8 mouse cellular contexts compared by ENCODE assay signal in genomic region chr16:4213799-4214551, GRCm38 (mm10). TPM values are rescaled to one million over a fixed set of nuclear protein-coding genes. Genes with fewer than 3 reads are reported as not detected.
A peak's percentile ranks its signal among the peaks of the same experiment; 100 is the strongest.
DNase-seq lines count a peak whose midpoint lies in the region; ATAC-seq and TF ChIP-seq lines count a peak whose summit lies in the region.

Gene Crebbp (minus strand): TSS chr16:4213997.

- ATAC-seq in forebrain, embryonic 13.5 days, result peak; percentile 94
- peak; percentile 92 for ATAC-seq in neural tube, embryonic 15.5 days (ENCODE audit: low FRiP score)

- H3K9ac ChIP-seq in forebrain, embryonic 13.5 days, result peak within 1 kb of the TSS; percentile 91
- peak within 1 kb of the TSS; percentile 91 for H3K9ac ChIP-seq in neural tube, embryonic 15.5 days (replicated peaks)

- H3K4me3 ChIP-seq in E14TG2a.4 (replicated peaks; ENCODE audit: low read length), result peak within 1 kb of the TSS; percentile 91
- H3K4me3 ChIP-seq in forebrain, embryonic 13.5 days, result peak within 1 kb of the TSS; percentile 98
- peak within 1 kb of the TSS; percentile 94 for H3K4me3 ChIP-seq in neural tube, embryonic 15.5 days (replicated peaks)

- H3K36me3 ChIP-seq in E14TG2a.4 (ENCODE audit: insufficient read depth, low read length), result peaks cover 7% of the 10 kb centered on the region
- H3K36me3 ChIP-seq in forebrain, embryonic 13.5 days (ENCODE audit: poor library complexity, severe bottlenecking), result peaks cover under 1% of the 10 kb centered on the region; the same call in 1 of the 2 replicates
- no peaks in the 10 kb centered on the region for H3K36me3 ChIP-seq in neural tube, embryonic 15.5 days

- intact Hi-C loops in heart, postnatal 14 days (cut with DNase I), result loop anchor here (2.0 to 10.0 kb wide), 4 partner anchors 73 to 309 kb away; partner anchors contain the start of genes 1700037C18Rik and Cluap1

- H3K4me1 ChIP-seq in E14TG2a.4 (replicated peaks; ENCODE audit: low read depth, low read length), result peaks cover 37% of the 10 kb centered on the region
- H3K4me1 ChIP-seq in forebrain, embryonic 13.5 days, result peaks cover 26% of the 10 kb centered on the region
- peaks cover 25% of the 10 kb centered on the region for H3K4me1 ChIP-seq in neural tube, embryonic 15.5 days

- peak; percentile 85 for DNase-seq in c-Kit-positive CD71-positive TER-119-positive erythroid progenitor cells, embryonic 14.5 days (ENCODE audit: low spot score)
- DNase-seq in heart, postnatal 14 days, result peak; percentile 95
- DNase-seq in layer of hippocampus, adult 11-12 months (ENCODE audit: low spot score), result peak; percentile 91
- DNase-seq in lung, adult 18-20 months, result peak; percentile 82 to 83
- peak; percentile 90 for DNase-seq in testis, postnatal 14 days (ENCODE audit: low spot score)

- no peak for TF ChIP-seq CTCF in E14TG2a.4 (conservative IDR thresholded peaks at IDR 0.05; ENCODE audit: low read length)

- peak within 1 kb of the TSS; percentile 98 for H3K27ac ChIP-seq in forebrain, embryonic 13.5 days
- H3K27ac ChIP-seq in neural tube, embryonic 15.5 days (replicated peaks), result peak within 1 kb of the TSS; percentile 99

- under 1% methylated on average over 64 of the region's 92 CpGs for WGBS in forebrain, embryonic 13.5 days
- WGBS in neural tube, embryonic 15.5 days, result under 1% methylated on average over 75 of the region's 92 CpGs

- H3K4me2 ChIP-seq in forebrain, embryonic 13.5 days, result peak within 1 kb of the TSS; percentile 79
- peak within 1 kb of the TSS; percentile 91 for H3K4me2 ChIP-seq in neural tube, embryonic 15.5 days

- peaks cover 42% of the 10 kb centered on the region for H3K27me3 ChIP-seq in E14TG2a.4 (ENCODE audit: insufficient read depth, low read length)
- H3K27me3 ChIP-seq in forebrain, embryonic 13.5 days, result peaks cover 22% of the 10 kb centered on the region; the same call in 1 of the 2 replicates
- no peaks in the 10 kb centered on the region for H3K27me3 ChIP-seq in neural tube, embryonic 15.5 days (replicated peaks)

- H3K9me3 ChIP-seq in E14TG2a.4 (ENCODE audit: low read length), result no peaks in the 10 kb centered on the region
- no peaks in the 10 kb centered on the region for H3K9me3 ChIP-seq in forebrain, embryonic 13.5 days (replicated peaks)
- H3K9me3 ChIP-seq in neural tube, embryonic 15.5 days (replicated peaks), result no peaks in the 10 kb centered on the region

RNA-seq across cellular contexts. Expression of gene Crebbp, which starts in this region (rescaled TPM):
- 44.4 and 47.0 TPM in 2 replicates for polyA plus RNA-seq in forebrain, embryonic 13.5 days (2015; fragmentation: Nextera tagmentation; extraction: Ambion mirVana)
- total RNA-seq in heart, postnatal 14 days (2021), result 10 to 100 TPM; 43.6 to 51.8 TPM
- 32.7 and 33.9 TPM in 2 replicates for polyA plus RNA-seq in neural tube, embryonic 15.5 days (2015; fragmentation: Nextera tagmentation; extraction: Ambion mirVana)

Comparison
In these comparisons a context has a peak if more than half of its experiments do, and no peak if none do; other contexts are left out.
1. Peak in every context shown above with its lines: DNase-seq, ATAC-seq, H3K4me3 ChIP-seq and H3K27ac ChIP-seq.